Comparison of ENCODE assay signal across 33 mouse cellular contexts in the genomic region with DNA sequence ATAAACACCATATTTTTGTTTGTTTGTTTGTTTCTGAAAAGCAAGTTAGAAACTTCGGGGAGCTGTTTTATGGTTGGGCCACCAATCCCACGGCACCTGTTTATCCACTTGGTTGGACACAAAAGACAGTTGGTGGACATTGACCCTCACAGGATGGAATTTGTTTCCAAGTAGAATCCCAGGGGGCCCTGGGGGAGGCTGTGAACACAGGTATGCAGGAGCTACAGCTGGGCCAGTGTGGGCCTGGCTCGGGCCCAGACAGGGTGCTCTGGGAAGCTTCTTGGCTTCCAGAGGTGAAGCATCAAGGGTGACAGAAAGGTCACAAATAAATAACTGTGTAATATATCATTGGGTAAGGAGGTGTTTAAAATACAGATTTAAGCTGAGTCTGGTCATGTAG. TPM values are rescaled to one million over a fixed set of nuclear protein-coding genes. Genes with fewer than 3 reads are reported as not detected.
DNase-seq lines count a peak whose midpoint lies in the region; ATAC-seq lines count a peak whose summit lies in the region.
"Had no signal": no experiment of that assay in that cellular context is flagged by ENCODE, and none has a peak within 500 bp of the region (broad histone marks: within the 10 kb centered on the region; RNA-seq: fewer than 3 reads in every experiment).

No protein-coding gene starts in this region.

- H3K27ac ChIP-seq in midbrain, embryonic 11.5 days (ENCODE audit: low read depth, low read length), result no peak overlapping the region
- no peak overlapping the region for H3K27ac ChIP-seq in midbrain, embryonic 16.5 days (ENCODE audit: low read length)
- H3K27ac ChIP-seq in forebrain, embryonic 12.5 days, result no peak overlapping the region
- H3K27ac ChIP-seq: embryonic facial prominence, embryonic 10.5 days; embryonic facial prominence, embryonic 13.5 days; forebrain, embryonic 13.5 days; heart, embryonic 15.5 days; hindbrain, embryonic 10.5 days; hindbrain, embryonic 13.5 days had no signal

- no peaks in the 10 kb centered on the region for H3K36me3 ChIP-seq in midbrain, embryonic 11.5 days (ENCODE audit: control insufficient read depth, insufficient read depth, low read length)
- no peaks in the 10 kb centered on the region for H3K36me3 ChIP-seq in midbrain, embryonic 16.5 days (ENCODE audit: control insufficient read depth, insufficient read depth, low read length)
- no peaks in the 10 kb centered on the region for H3K36me3 ChIP-seq in forebrain, embryonic 12.5 days (replicated peaks)
- H3K36me3 ChIP-seq: embryonic facial prominence, embryonic 10.5 days; embryonic facial prominence, embryonic 13.5 days; heart, embryonic 12.5 days; heart, embryonic 15.5 days; hindbrain, embryonic 13.5 days had no signal

- peak; percentile 57 for DNase-seq in midbrain, embryonic 11.5 days (ENCODE audit: low spot score, missing footprints)
- DNase-seq in kidney, adult 9 months, result peak; percentile 68
- peak; percentile 71 for DNase-seq in kidney, postnatal 14 days
- peak; percentile 40 to 69 for DNase-seq in kidney, postnatal 4 days
- no peak for DNase-seq in yolk sac, embryonic 10.5 days (ENCODE audit: low spot score)
- DNase-seq in left cerebral cortex, postnatal 14 days (ENCODE audit: low spot score in 2 of 2), result no peak
- DNase-seq: adrenal gland, adult 8-10 months; adrenal gland, postnatal 25 days; cerebellum, adult 11-12 months; cerebellum, adult 8-10 months; cerebellum, postnatal 10 days; cerebellum, postnatal 36 days; embryo, embryonic 11 days; gastrocnemius, postnatal 14 days; heart, adult 11 months; heart, postnatal 10 days; heart, postnatal 36 days had no signal

- no peaks in the 10 kb centered on the region for H3K27me3 ChIP-seq in midbrain, embryonic 11.5 days (ENCODE audit: control insufficient read depth, insufficient read depth, low read length)
- H3K27me3 ChIP-seq in midbrain, embryonic 16.5 days (ENCODE audit: control insufficient read depth, insufficient read depth, low read depth, low read length), result no peaks in the 10 kb centered on the region; the same call in 1 of the 2 replicates
- H3K27me3 ChIP-seq in forebrain, embryonic 12.5 days, result 0 out of 2 replicates have a peak, but pooled peaks cover 4% of the 10 kb centered on the region
- H3K27me3 ChIP-seq: embryonic facial prominence, embryonic 13.5 days; forebrain, embryonic 13.5 days had no signal

- ATAC-seq in midbrain, embryonic 11.5 days (ENCODE audit: low FRiP score), result no peak
- ATAC-seq in midbrain, embryonic 16.5 days, result no peak
- ATAC-seq in forebrain, embryonic 12.5 days (ENCODE audit: low FRiP score), result no peak
- ATAC-seq: activated CD4-positive, CD25-positive, alpha-beta regulatory T cell, adult 4 months; CD4-positive, CD25-positive, alpha-beta regulatory T cell, adult 4 months; forebrain, embryonic 13.5 days; forebrain, embryonic 16.5 days had no signal

- H3K4me2 ChIP-seq in midbrain, embryonic 11.5 days, result no peak overlapping the region
- no peak overlapping the region for H3K4me2 ChIP-seq in midbrain, embryonic 16.5 days (ENCODE audit: low read length)
- H3K4me2 ChIP-seq in forebrain, embryonic 12.5 days, result no peak overlapping the region
- H3K4me2 ChIP-seq: embryonic facial prominence, embryonic 13.5 days; forebrain, embryonic 13.5 days; heart, embryonic 12.5 days; heart, embryonic 15.5 days; hindbrain, embryonic 13.5 days had no signal

- no peak overlapping the region for H3K9ac ChIP-seq in midbrain, embryonic 11.5 days (ENCODE audit: low read length)
- H3K9ac ChIP-seq in midbrain, embryonic 16.5 days (ENCODE audit: low read depth, low read length), result no peak overlapping the region
- H3K9ac ChIP-seq in forebrain, embryonic 12.5 days, result no peak overlapping the region
- H3K9ac ChIP-seq: embryonic facial prominence, embryonic 13.5 days; forebrain, embryonic 13.5 days; heart, embryonic 12.5 days; heart, embryonic 15.5 days; hindbrain, embryonic 13.5 days had no signal

- H3K4me3 ChIP-seq in midbrain, embryonic 11.5 days (ENCODE audit: low read depth, low read length), result no peak overlapping the region
- H3K4me3 ChIP-seq in midbrain, embryonic 16.5 days (ENCODE audit: low read depth, low read length), result no peak overlapping the region
- H3K4me3 ChIP-seq in forebrain, embryonic 12.5 days (replicated peaks), result no peak overlapping the region
- H3K4me3 ChIP-seq: embryonic facial prominence, embryonic 10.5 days; embryonic facial prominence, embryonic 13.5 days; erythroblast, embryonic 14.5 days; forebrain, embryonic 13.5 days; heart, embryonic 12.5 days; heart, embryonic 15.5 days; hindbrain, embryonic 10.5 days; hindbrain, embryonic 13.5 days had no signal

- no peaks in the 10 kb centered on the region for H3K4me1 ChIP-seq in midbrain, embryonic 11.5 days (ENCODE audit: control insufficient read depth, insufficient read depth, low read length)
- no peaks in the 10 kb centered on the region for H3K4me1 ChIP-seq in midbrain, embryonic 16.5 days (ENCODE audit: control insufficient read depth, insufficient read depth, low read length)
- H3K4me1 ChIP-seq in forebrain, embryonic 12.5 days, result peaks cover 6% of the 10 kb centered on the region; the same call in 1 of the 2 replicates
- H3K4me1 ChIP-seq: heart, embryonic 12.5 days; heart, embryonic 15.5 days; hindbrain, embryonic 13.5 days had no signal

- intact Hi-C loops in left cerebral cortex, postnatal 14 days (cut with DNase I), result no loop called here

- no peaks in the 10 kb centered on the region for H3K9me3 ChIP-seq in midbrain, embryonic 11.5 days (ENCODE audit: control insufficient read depth, low read length)
- no peaks in the 10 kb centered on the region for H3K9me3 ChIP-seq in midbrain, embryonic 16.5 days (replicated peaks; ENCODE audit: control insufficient read depth, low read length, poor library complexity, severe bottlenecking)
- no peaks in the 10 kb centered on the region for H3K9me3 ChIP-seq in forebrain, embryonic 12.5 days
- H3K9me3 ChIP-seq: embryonic facial prominence, embryonic 10.5 days; embryonic facial prominence, embryonic 13.5 days; forebrain, embryonic 13.5 days; heart, embryonic 12.5 days; heart, embryonic 15.5 days; hindbrain, embryonic 10.5 days; hindbrain, embryonic 13.5 days had no signal

- WGBS in midbrain, embryonic 11.5 days, result 84% methylated on average over 3 of the region's 3 CpGs
- 90% methylated on average over 3 of the region's 3 CpGs for WGBS in midbrain, embryonic 16.5 days
- WGBS in forebrain, embryonic 12.5 days, result 88% methylated on average over 3 of the region's 3 CpGs

RNA-seq across cellular contexts. Expression of a gene that starts 25.0 kb away (rescaled TPM):
- polyA plus RNA-seq in midbrain, embryonic 11.5 days (2014; fragmentation: Nextera tagmentation; extraction: Ambion mirVana), result 1.2 and 1.7 TPM in 2 replicates
- polyA plus RNA-seq in midbrain, embryonic 16.5 days (2015; fragmentation: Nextera tagmentation; extraction: Ambion mirVana), result 3.5 and 3.6 TPM in 2 replicates
- 3.7 TPM in 2 replicates for polyA plus RNA-seq in forebrain, embryonic 12.5 days (2016; fragmentation: Nextera tagmentation; extraction: Ambion mirVana)
- 10 to 100 TPM; 52.5 to 54.4 TPM for total RNA-seq in left cerebral cortex, postnatal 14 days (2021)
- total RNA-seq: heart, adult 8-10 months; MEL had no signal
- polyA plus RNA-seq: activated CD4-positive, CD25-positive, alpha-beta regulatory T cell, adult 4 months; C2C12; CD4-positive, CD25-positive, alpha-beta regulatory T cell, adult 4 months; erythroblast, embryonic 14.5 days had no signal

RNA-seq across cellular contexts. Expression of a gene that starts 26.1 kb away (rescaled TPM):
- 8.0 TPM in 2 replicates for polyA plus RNA-seq in midbrain, embryonic 11.5 days (2014; fragmentation: Nextera tagmentation; extraction: Ambion mirVana)
- polyA plus RNA-seq in midbrain, embryonic 16.5 days (2015; fragmentation: Nextera tagmentation; extraction: Ambion mirVana), result 7.5 and 8.5 TPM in 2 replicates
- 9.4 and 9.6 TPM in 2 replicates for polyA plus RNA-seq in forebrain, embryonic 12.5 days (2016; fragmentation: Nextera tagmentation; extraction: Ambion mirVana)
- 10 to 100 TPM; 17.5 to 18.0 TPM for total RNA-seq in left cerebral cortex, postnatal 14 days (2021)

RNA-seq across cellular contexts. Expression of a gene that starts 26.1 kb away (rescaled TPM):
- polyA plus RNA-seq in midbrain, embryonic 11.5 days (2014; fragmentation: Nextera tagmentation; extraction: Ambion mirVana), result 75.4 and 92.2 TPM in 2 replicates
- 80.3 and 83.4 TPM in 2 replicates for polyA plus RNA-seq in midbrain, embryonic 16.5 days (2015; fragmentation: Nextera tagmentation; extraction: Ambion mirVana)
- 79.3 and 88.0 TPM in 2 replicates for polyA plus RNA-seq in forebrain, embryonic 12.5 days (2016; fragmentation: Nextera tagmentation; extraction: Ambion mirVana)
- 10 to 100 TPM; 53.0 to 66.3 TPM for total RNA-seq in left cerebral cortex, postnatal 14 days (2021)

RNA-seq across cellular contexts. Expression of a gene that starts 26.3 kb away (rescaled TPM):
- 23.8 and 24.6 TPM in 2 replicates for polyA plus RNA-seq in midbrain, embryonic 11.5 days (2014; fragmentation: Nextera tagmentation; extraction: Ambion mirVana)
- polyA plus RNA-seq in midbrain, embryonic 16.5 days (2015; fragmentation: Nextera tagmentation; extraction: Ambion mirVana), result 18.2 and 21.7 TPM in 2 replicates
- polyA plus RNA-seq in forebrain, embryonic 12.5 days (2016; fragmentation: Nextera tagmentation; extraction: Ambion mirVana), result 24.6 and 25.7 TPM in 2 replicates
- 10 to 100 TPM; 25.5 to 31.8 TPM for total RNA-seq in left cerebral cortex, postnatal 14 days (2021)
- polyA plus RNA-seq: erythroblast, embryonic 14.5 days had no signal

RNA-seq across cellular contexts. Expression of a gene that starts 49.6 kb away (rescaled TPM):
- polyA plus RNA-seq in midbrain, embryonic 11.5 days (2014; fragmentation: Nextera tagmentation; extraction: Ambion mirVana), result 6.0 and 9.7 TPM in 2 replicates
- polyA plus RNA-seq in midbrain, embryonic 16.5 days (2015; fragmentation: Nextera tagmentation; extraction: Ambion mirVana), result 2.7 and 2.8 TPM in 2 replicates
- polyA plus RNA-seq in forebrain, embryonic 12.5 days (2016; fragmentation: Nextera tagmentation; extraction: Ambion mirVana), result 3.5 and 10.8 TPM in 2 replicates
- total RNA-seq in left cerebral cortex, postnatal 14 days (2021), result 100 to 1,000 TPM in 1 of 2 experiments, 10 to 100 TPM in 1; 99.0 to 106 TPM

Comparison
In these comparisons a context has a peak if more than half of its experiments do, and no peak if none do; other contexts are left out.
1. DNase-seq: peak in midbrain, embryonic 11.5 days (single experiment), kidney, adult 9 months (single experiment), kidney, postnatal 14 days (single experiment) and kidney, postnatal 4 days (2 of 2); none in yolk sac, embryonic 10.5 days (single experiment) and left cerebral cortex, postnatal 14 days (0 of 2).